ENCODE assay signal across 17 mouse cellular contexts in genomic region chr1:98131244-98131643, GRCm38 (mm10). TPM values are rescaled to one million over a fixed set of nuclear protein-coding genes. Genes with fewer than 3 reads are reported as not detected.
DNase-seq lines count a peak whose midpoint lies in the region; ATAC-seq and TF ChIP-seq lines count a peak whose summit lies in the region.
"Had no signal": no experiment of that assay in that cellular context is flagged by ENCODE, and none has a peak within 500 bp of the region (broad histone marks: within the 10 kb centered on the region; RNA-seq: fewer than 3 reads in every experiment).

No protein-coding gene starts in this region.

- no peaks in the 10 kb centered on the region for H3K27me3 ChIP-seq in heart, embryonic 16.5 days (ENCODE audit: control insufficient read depth, insufficient read depth, low read length)
- H3K27me3 ChIP-seq in heart, embryonic 11.5 days (ENCODE audit: control insufficient read depth, insufficient read depth, low read length) = no peaks in the 10 kb centered on the region
- no peaks in the 10 kb centered on the region for H3K27me3 ChIP-seq in spleen, adult 2 months (ENCODE audit: control insufficient read depth, insufficient read depth, low read length)
- H3K27me3 ChIP-seq: embryonic facial prominence, embryonic 15.5 days; intestine, embryonic 15.5 days; kidney, embryonic 15.5 days had no signal

- H3K4me1 ChIP-seq in heart, embryonic 16.5 days (ENCODE audit: control insufficient read depth, insufficient read depth, low read length) = peaks cover 10% of the 10 kb centered on the region
- no peaks in the 10 kb centered on the region for H3K4me1 ChIP-seq in heart, embryonic 11.5 days (ENCODE audit: control insufficient read depth, insufficient read depth, low read length)
- no peaks in the 10 kb centered on the region; the same call in 1 of the 2 replicates for H3K4me1 ChIP-seq in spleen, adult 2 months (ENCODE audit: control insufficient read depth, insufficient read depth, insufficient read length)
- H3K4me1 ChIP-seq: embryonic facial prominence, embryonic 15.5 days; intestine, embryonic 15.5 days; kidney, embryonic 15.5 days had no signal

- 48% methylated on average over 4 of the region's 4 CpGs for WGBS in heart, embryonic 16.5 days
- 59% methylated on average over 4 of the region's 4 CpGs for WGBS in heart, embryonic 11.5 days (ENCODE audit: insufficient replicate concordance)
- 8% methylated on average over 4 of the region's 4 CpGs for WGBS in spleen, adult 2 months

- no peaks in the 10 kb centered on the region for H3K9me3 ChIP-seq in heart, embryonic 16.5 days (replicated peaks; ENCODE audit: control insufficient read depth, low read length)
- H3K9me3 ChIP-seq in heart, embryonic 11.5 days (replicated peaks; ENCODE audit: control insufficient read depth, low read length) = no peaks in the 10 kb centered on the region
- H3K9me3 ChIP-seq: embryonic facial prominence, embryonic 15.5 days; intestine, embryonic 15.5 days; kidney, embryonic 15.5 days had no signal

- peak overlapping the region; percentile 71 for H3K27ac ChIP-seq in heart, embryonic 16.5 days (ENCODE audit: low read length)
- no peak overlapping the region for H3K27ac ChIP-seq in heart, embryonic 11.5 days (ENCODE audit: low read depth, low read length)
- H3K27ac ChIP-seq in spleen, adult 2 months (ENCODE audit: insufficient read depth, low read length) = peak overlapping the region; percentile 65; the same call in 1 of the 2 replicates
- H3K27ac ChIP-seq: embryonic facial prominence, embryonic 15.5 days; gastrocnemius, adult 2 months; intestine, embryonic 15.5 days; kidney, embryonic 15.5 days had no signal

- no peak overlapping the region for H3K4me3 ChIP-seq in heart, embryonic 16.5 days (ENCODE audit: low read length)
- no peak overlapping the region for H3K4me3 ChIP-seq in heart, embryonic 11.5 days (ENCODE audit: low read depth, low read length)
- H3K4me3 ChIP-seq in spleen, adult 2 months (ENCODE audit: extremely low read depth, insufficient read depth, insufficient read length) = peak overlapping the region; percentile 13
- H3K4me3 ChIP-seq: embryonic facial prominence, embryonic 15.5 days; gastrocnemius, adult 2 months; intestine, embryonic 15.5 days; kidney, embryonic 15.5 days had no signal

- H3K9ac ChIP-seq in heart, embryonic 16.5 days (ENCODE audit: low read length) = no peak overlapping the region
- H3K9ac ChIP-seq in heart, embryonic 11.5 days (ENCODE audit: low read depth, low read length) = no peak overlapping the region
- H3K9ac ChIP-seq: embryonic facial prominence, embryonic 15.5 days; intestine, embryonic 15.5 days; kidney, embryonic 15.5 days had no signal

- no peaks in the 10 kb centered on the region for H3K36me3 ChIP-seq in heart, embryonic 16.5 days (ENCODE audit: control insufficient read depth, insufficient read depth)
- no peaks in the 10 kb centered on the region for H3K36me3 ChIP-seq in heart, embryonic 11.5 days (ENCODE audit: control insufficient read depth, insufficient read depth, low read length)
- H3K36me3 ChIP-seq in spleen, adult 2 months (ENCODE audit: control insufficient read depth, insufficient read depth, low read length) = no peaks in the 10 kb centered on the region
- H3K36me3 ChIP-seq: embryonic facial prominence, embryonic 15.5 days; intestine, embryonic 15.5 days; kidney, embryonic 15.5 days had no signal

- no peak for ATAC-seq in heart, embryonic 16.5 days (replicated peaks; ENCODE audit: extremely low read depth, insufficient read depth, low FRiP score)
- ATAC-seq in heart, embryonic 11.5 days (replicated peaks; ENCODE audit: insufficient number of reproducible peaks, low FRiP score, low TSS enrichment) = no peak
- ATAC-seq in inflammation-experienced regulatory T-cells, adult 6 months = peak; percentile 77
- ATAC-seq: forebrain, embryonic 16.5 days; intestine, embryonic 15.5 days had no signal

- H3K4me2 ChIP-seq in heart, embryonic 16.5 days (ENCODE audit: low read depth, low read length) = no peak overlapping the region
- no peak overlapping the region for H3K4me2 ChIP-seq in heart, embryonic 11.5 days
- H3K4me2 ChIP-seq: embryonic facial prominence, embryonic 15.5 days; intestine, embryonic 15.5 days; kidney, embryonic 15.5 days had no signal

- no peak for TF ChIP-seq POLR2A in spleen, adult 2 months (IDR thresholded peaks at IDR 0.05; ENCODE audit: low read depth, low read length)

- DNase-seq in spleen, adult 2 months (ENCODE audit: low read depth in 1 of 2, low spot score in 2 of 2) = no peak
- DNase-seq in spleen, postnatal 10 days (ENCODE audit: low spot score in 2 of 2) = no peak
- DNase-seq in embryo, embryonic 11 days = no peak
- DNase-seq in gastrocnemius, postnatal 25 days = no peak
- DNase-seq in layer of hippocampus, adult 18-20 months (ENCODE audit: low spot score in 2 of 2) = no peak
- DNase-seq: cerebellum, postnatal 14 days; gastrocnemius, adult 2 months; heart, adult 11 months; lung, postnatal 10 days; right cerebral cortex, postnatal 4 days had no signal

- TF ChIP-seq CTCF in spleen, adult 2 months (IDR thresholded peaks at IDR 0.05; ENCODE audit: extremely low read depth, insufficient read depth, insufficient read length, insufficient replicate concordance) = no peak

RNA-seq across cellular contexts. Expression of gene Pam, which starts 35.8 kb away (rescaled TPM):
- polyA plus RNA-seq in heart, embryonic 16.5 days (2015; fragmentation: Nextera tagmentation; extraction: Ambion mirVana) = 434 and 446 TPM in 2 replicates
- 258 and 317 TPM in 2 replicates for polyA plus RNA-seq in heart, embryonic 11.5 days (2014; fragmentation: Nextera tagmentation; extraction: Ambion mirVana)
- 22.8 and 55.4 TPM in 2 replicates for polyA plus RNA-seq in spleen, adult 2 months (2012; rRNA removed)
- 1 to 10 TPM; 1.5 to 5.3 (median 3.8) TPM for polyA plus RNA-seq in inflammation-experienced regulatory T-cells, adult 6 months (2017; shearing (Covaris generic))
- 10 to 100 TPM; 37.4 to 51.5 TPM for total RNA-seq in gastrocnemius, postnatal 25 days (2021)
- 100 to 1,000 TPM; 188 to 199 TPM for total RNA-seq in layer of hippocampus, adult 18-20 months (2021)
